Mouse (Mus musculus) olfactory bulb, adult 2 months (tissue): Measurements from ENCODE around the gene Hmmr. TPM values are rescaled to one million over a fixed set of nuclear protein-coding genes. Genes with fewer than 3 reads are reported as not detected.
"Not testable (repeated sequence)": the region's sequence is repeated elsewhere in the genome, so short reads cannot be mapped to it uniquely, and the experiment has no call there.

ENCODE experiments used
- H3K27ac ChIP-seq: fragments of 200-500 bp; 2 replicates; pipeline ENCODE4 v1.5.1; 2012; ENCODE audit warnings: low read depth, low read length; ENCODE audit not compliant: insufficient read depth
- H3K4me1 ChIP-seq: fragments of 200-500 bp; 2 replicates; pipeline ENCODE4 v1.6.1; 2012; ENCODE audit warnings: low read length; ENCODE audit not compliant: control insufficient read depth, insufficient read depth
- H3K4me3 ChIP-seq: fragments of 200-500 bp; 2 replicates; pipeline ENCODE4 v1.5.1; 2012; ENCODE audit warnings: mild to moderate bottlenecking, low read depth, low read length, moderate library complexity; ENCODE audit not compliant: insufficient read depth
- CTCF ChIP-seq: fragments of 200-500 bp; IDR thresholded peaks from 2 replicates; pipeline ENCODE4 v1.5.1; 2012; ENCODE audit warnings: low read depth, mild to moderate bottlenecking, low read length, moderate library complexity; ENCODE audit not compliant: insufficient read depth
- POLR2A ChIP-seq: fragments of 200-500 bp; IDR thresholded peaks from 2 replicates; pipeline ENCODE4 v1.6.1; 2012; ENCODE audit warnings: mild to moderate bottlenecking, low read depth, low read length, moderate library complexity; ENCODE audit not compliant: insufficient read depth
- WGBS: fragments of 180-500 bp; shearing (Covaris S2); methylation state at CpG from one replicate; pipeline ENCODE4 v1.1.7; 2018; 5-methylcytosine and 5-hydroxymethylcytosine counted together
- polyA plus RNA-seq: library from polyadenylated mRNA; stranded (reverse); fragments of >200 nt; gene quantifications from 2 replicates; pipeline ENCODE4 v1.2.4, GENCODE M21; 2012; ENCODE audit warnings: low replicate concordance; ENCODE audit not compliant: missing spikeins, insufficient read depth, insufficient read length

The Hmmr gene
- polyA plus RNA-seq, 1 experiment, result not detected

- Histone ChIP-seq H3K4me1 (no peaks in the 10 kb centered on the region), H3K4me3 (no peak overlapping the region), H3K27ac (no peak overlapping the region)
- TF ChIP-seq CTCF (no peak), POLR2A (no peak)
Measured at GRCm38 (mm10) chr11:40718324-40718723, 14.9 kb downstream of the Hmmr start.

- TF ChIP-seq POLR2A (no peak), CTCF (no peak)
Measured at GRCm38 (mm10) chr11:40715524-40715923, 17.7 kb downstream of the Hmmr start.

GRCm38 (mm10) chr11:40713858-40714257 is 19.4 kb downstream of the Hmmr start:
- no peaks in the 10 kb centered on the region for H3K4me1 ChIP-seq
- TF ChIP-seq POLR2A, result no peak
- H3K4me3 ChIP-seq, result no peak overlapping the region
- H3K27ac ChIP-seq, result no peak overlapping the region
- WGBS, result 27% methylated on average over 8 of the region's 8 CpGs

More at GRCm38 (mm10) chr11:40715524-40715923, 17.7 kb downstream of the Hmmr start:
- Histone ChIP-seq H3K4me1 (no peaks in the 10 kb centered on the region), H3K4me3 (no peak overlapping the region), H3K27ac (no peak overlapping the region)
- WGBS, result 90% methylated on average over 5 of the region's 5 CpGs

- not testable (repeated sequence) for H3K4me3 ChIP-seq, H3K27ac ChIP-seq, H3K4me1 ChIP-seq
- WGBS, result 91% methylated on average over 6 of the region's 6 CpGs
Measured at GRCm38 (mm10) chr11:40709899-40710298, 23.3 kb downstream of the Hmmr start.

- Histone ChIP-seq H3K27ac (peak within 1 kb of the TSS; percentile 94), H3K4me1 (peaks cover 9% of the 10 kb centered on the region), H3K4me3 (peak within 1 kb of the TSS; percentile 73)
- 73% methylated on average over 9 of the region's 9 CpGs for WGBS
- TF ChIP-seq CTCF, result no peak
- no peak for TF ChIP-seq POLR2A
Measured at GRCm38 (mm10) chr11:40695103-40695502, 38.1 kb downstream of the Hmmr start, which contains the start of gene Mat2b. TSS of gene Mat2b (minus strand) at chr11:40695203.

- Histone ChIP-seq H3K4me1 (peaks cover 9% of the 10 kb centered on the region), H3K27ac (peak overlapping the region; percentile 94), H3K4me3 (peak overlapping the region; percentile 73)
- no peak for TF ChIP-seq POLR2A
- TF ChIP-seq CTCF, result no peak
- under 1% methylated on average over 31 of the region's 31 CpGs for WGBS
Measured at GRCm38 (mm10) chr11:40694311-40695087, 38.7 kb downstream of the Hmmr start.

- peak overlapping the region; percentile 75 for H3K27ac ChIP-seq
- under 1% methylated on average over 16 of the region's 16 CpGs for WGBS
- no peak for TF ChIP-seq POLR2A
- no peak for TF ChIP-seq CTCF
- peak overlapping the region; percentile 48 for H3K4me3 ChIP-seq
- peaks cover 9% of the 10 kb centered on the region for H3K4me1 ChIP-seq
Measured at GRCm38 (mm10) chr11:40693366-40693951, 39.8 kb downstream of the Hmmr start.

- Histone ChIP-seq H3K27ac (peak overlapping the region; percentile 75; the same call in 1 of the 2 replicates), H3K4me3 (peak overlapping the region; percentile 96), H3K4me1 (peaks cover 9% of the 10 kb centered on the region)
- under 1% methylated on average over 36 of the region's 36 CpGs for WGBS
- peak; percentile 67 for TF ChIP-seq POLR2A
- TF ChIP-seq CTCF, result no peak
Measured at GRCm38 (mm10) chr11:40692511-40693365, 40.5 kb downstream of the Hmmr start.

- no peak for TF ChIP-seq CTCF
- no peak for TF ChIP-seq POLR2A
- WGBS, result under 1% methylated on average over 28 of the region's 28 CpGs
Measured at GRCm38 (mm10) chr11:40692101-40692509, 41.1 kb downstream of the Hmmr start.

More at GRCm38 (mm10) chr11:40692101-40692509, 41.1 kb downstream of the Hmmr start:
- peaks cover 14% of the 10 kb centered on the region for H3K4me1 ChIP-seq
- H3K4me3 ChIP-seq, result peak overlapping the region; percentile 96
- peak overlapping the region; percentile 72; the same call in 1 of the 2 replicates for H3K27ac ChIP-seq
